8 mouse cellular contexts compared by ENCODE assay signal in genomic region chr8:124232280-124232600, GRCm38 (mm10). TPM values are rescaled to one million over a fixed set of nuclear protein-coding genes. Genes with fewer than 3 reads are reported as not detected.
DNase-seq lines count a peak whose midpoint lies in the region; ATAC-seq and TF ChIP-seq lines count a peak whose summit lies in the region.

No protein-coding gene starts in this region.

- H3K9me3 ChIP-seq in embryonic facial prominence, embryonic 13.5 days, result no peaks in the 10 kb centered on the region
- no peaks in the 10 kb centered on the region for H3K9me3 ChIP-seq in intestine, postnatal 0 days (ENCODE audit: control insufficient read depth)
- H3K9me3 ChIP-seq in neural tube, embryonic 13.5 days, result no peaks in the 10 kb centered on the region

- TF ChIP-seq CTCF in left cerebral cortex, adult 2 months (IDR thresholded peaks at IDR 0.05), result no peak
- no peak for TF ChIP-seq CTCF in intestine, postnatal 0 days (IDR thresholded peaks at IDR 0.05; ENCODE audit: low read depth)

- no peaks in the 10 kb centered on the region for H3K36me3 ChIP-seq in embryonic facial prominence, embryonic 13.5 days
- H3K36me3 ChIP-seq in intestine, postnatal 0 days (ENCODE audit: control insufficient read depth, insufficient read depth), result no peaks in the 10 kb centered on the region
- H3K36me3 ChIP-seq in neural tube, embryonic 13.5 days, result no peaks in the 10 kb centered on the region

- 5% methylated on average over 18 of the region's 18 CpGs for WGBS in embryonic facial prominence, embryonic 13.5 days
- 8% methylated on average over 18 of the region's 18 CpGs for WGBS in intestine, postnatal 0 days
- WGBS in neural tube, embryonic 13.5 days, result 4% methylated on average over 18 of the region's 18 CpGs

- peak overlapping the region; percentile 77 for H3K4me3 ChIP-seq in left cerebral cortex, adult 2 months
- peak overlapping the region; percentile 89 for H3K4me3 ChIP-seq in embryonic facial prominence, embryonic 13.5 days
- H3K4me3 ChIP-seq in intestine, postnatal 0 days (ENCODE audit: low read depth, low read length), result peak overlapping the region; percentile 81
- peak overlapping the region; percentile 91 for H3K4me3 ChIP-seq in neural tube, embryonic 13.5 days

- no peak for ATAC-seq in embryonic facial prominence, embryonic 13.5 days (ENCODE audit: insufficient number of reproducible peaks, insufficient read depth, low FRiP score, low TSS enrichment, low read depth)
- no peak for ATAC-seq in intestine, postnatal 0 days
- ATAC-seq in neural tube, embryonic 13.5 days (ENCODE audit: low read depth), result no peak; the same call in 1 of the 2 replicates

- peak overlapping the region; percentile 97 for H3K4me2 ChIP-seq in embryonic facial prominence, embryonic 13.5 days
- peak overlapping the region; percentile 74 for H3K4me2 ChIP-seq in intestine, postnatal 0 days (replicated peaks; ENCODE audit: low read depth)
- H3K4me2 ChIP-seq in neural tube, embryonic 13.5 days, result peak overlapping the region; percentile 96

- H3K4me1 ChIP-seq in embryonic facial prominence, embryonic 13.5 days, result peaks cover 31% of the 10 kb centered on the region
- H3K4me1 ChIP-seq in intestine, postnatal 0 days (replicated peaks; ENCODE audit: control insufficient read depth, insufficient read depth, low read length), result no peaks in the 10 kb centered on the region
- peaks cover 50% of the 10 kb centered on the region for H3K4me1 ChIP-seq in neural tube, embryonic 13.5 days (replicated peaks)

- no peaks in the 10 kb centered on the region for H3K27me3 ChIP-seq in embryonic facial prominence, embryonic 13.5 days
- no peaks in the 10 kb centered on the region for H3K27me3 ChIP-seq in intestine, postnatal 0 days (replicated peaks; ENCODE audit: control insufficient read depth, insufficient read depth, low read length)
- no peaks in the 10 kb centered on the region; the same call in 1 of the 2 replicates for H3K27me3 ChIP-seq in neural tube, embryonic 13.5 days

- H3K27ac ChIP-seq in left cerebral cortex, adult 2 months, result peak overlapping the region; percentile 82
- no peak overlapping the region for H3K27ac ChIP-seq in embryonic facial prominence, embryonic 13.5 days
- H3K27ac ChIP-seq in intestine, postnatal 0 days (ENCODE audit: low read depth, low read length), result no peak overlapping the region
- H3K27ac ChIP-seq in neural tube, embryonic 13.5 days (replicated peaks), result peak overlapping the region; percentile 80; the same call in 1 of the 2 replicates

- intact Hi-C loops in left cerebral cortex, adult 2 months (cut with DNase I), result loop anchor here (1.0 to 5.0 kb wide), 4 partner anchors 90 to 179 kb away; no protein-coding TSS in a partner anchor
- intact Hi-C loops in gastrocnemius, postnatal 36 days (cut with DNase I), result loop anchor here (5.0 kb wide), 1 partner anchor 180 kb away; no protein-coding TSS in a partner anchor

- no peak for DNase-seq in left cerebral cortex, adult 2 months (ENCODE audit: extremely low spot score in 1 of 2, low spot score in 2 of 2)
- DNase-seq in left cerebral cortex, adult 8-10 months (ENCODE audit: low spot score in 2 of 2), result no peak
- no peak for DNase-seq in gastrocnemius, postnatal 36 days
- DNase-seq in adrenal gland, postnatal 10 days, result no peak
- DNase-seq in lung, postnatal 10 days, result no peak

- H3K9ac ChIP-seq in embryonic facial prominence, embryonic 13.5 days, result peak overlapping the region; percentile 92
- H3K9ac ChIP-seq in intestine, postnatal 0 days (ENCODE audit: low read depth, low read length), result peak overlapping the region; percentile 79
- H3K9ac ChIP-seq in neural tube, embryonic 13.5 days, result peak overlapping the region; percentile 94

RNA-seq across cellular contexts. Expression of gene Galnt2, which starts 1.0 kb away (rescaled TPM):
- total RNA-seq in left cerebral cortex, adult 2 months (2021), result 10 to 100 TPM; 53.0 to 58.8 TPM
- 10 to 100 TPM; 34.5 to 49.5 (median 39.8) TPM for total RNA-seq in left cerebral cortex, adult 8-10 months (2022)
- 42.0 and 46.2 TPM in 2 replicates for polyA plus RNA-seq in embryonic facial prominence, embryonic 13.5 days (2015; fragmentation: Nextera tagmentation; extraction: Ambion mirVana)
- 44.0 and 48.7 TPM in 2 replicates for polyA plus RNA-seq in intestine, postnatal 0 days (2015; fragmentation: Nextera tagmentation; extraction: Ambion mirVana)
- polyA plus RNA-seq in neural tube, embryonic 13.5 days (2015; fragmentation: Nextera tagmentation; extraction: Ambion mirVana), result 61.4 and 64.5 TPM in 2 replicates
- total RNA-seq in gastrocnemius, postnatal 36 days (2021), result 10 to 100 TPM; 32.5 to 35.6 TPM
- total RNA-seq in adrenal gland, postnatal 10 days (2021), result 10 to 100 TPM; 60.1 to 67.6 TPM

Comparison
In these comparisons a context has a peak if more than half of its experiments do, and no peak if none do; other contexts are left out.
1. H3K27ac ChIP-seq: peak in left cerebral cortex, adult 2 months (single experiment) and neural tube, embryonic 13.5 days (single experiment); none in embryonic facial prominence, embryonic 13.5 days (single experiment) and intestine, postnatal 0 days (single experiment).
2. Peak in every context shown above with its lines, with median percentiles within 50 percentile points of each other: H3K4me3 ChIP-seq, H3K4me2 ChIP-seq and H3K9ac ChIP-seq.